7 mouse cellular contexts compared by ENCODE assay signal in the genomic region with DNA sequence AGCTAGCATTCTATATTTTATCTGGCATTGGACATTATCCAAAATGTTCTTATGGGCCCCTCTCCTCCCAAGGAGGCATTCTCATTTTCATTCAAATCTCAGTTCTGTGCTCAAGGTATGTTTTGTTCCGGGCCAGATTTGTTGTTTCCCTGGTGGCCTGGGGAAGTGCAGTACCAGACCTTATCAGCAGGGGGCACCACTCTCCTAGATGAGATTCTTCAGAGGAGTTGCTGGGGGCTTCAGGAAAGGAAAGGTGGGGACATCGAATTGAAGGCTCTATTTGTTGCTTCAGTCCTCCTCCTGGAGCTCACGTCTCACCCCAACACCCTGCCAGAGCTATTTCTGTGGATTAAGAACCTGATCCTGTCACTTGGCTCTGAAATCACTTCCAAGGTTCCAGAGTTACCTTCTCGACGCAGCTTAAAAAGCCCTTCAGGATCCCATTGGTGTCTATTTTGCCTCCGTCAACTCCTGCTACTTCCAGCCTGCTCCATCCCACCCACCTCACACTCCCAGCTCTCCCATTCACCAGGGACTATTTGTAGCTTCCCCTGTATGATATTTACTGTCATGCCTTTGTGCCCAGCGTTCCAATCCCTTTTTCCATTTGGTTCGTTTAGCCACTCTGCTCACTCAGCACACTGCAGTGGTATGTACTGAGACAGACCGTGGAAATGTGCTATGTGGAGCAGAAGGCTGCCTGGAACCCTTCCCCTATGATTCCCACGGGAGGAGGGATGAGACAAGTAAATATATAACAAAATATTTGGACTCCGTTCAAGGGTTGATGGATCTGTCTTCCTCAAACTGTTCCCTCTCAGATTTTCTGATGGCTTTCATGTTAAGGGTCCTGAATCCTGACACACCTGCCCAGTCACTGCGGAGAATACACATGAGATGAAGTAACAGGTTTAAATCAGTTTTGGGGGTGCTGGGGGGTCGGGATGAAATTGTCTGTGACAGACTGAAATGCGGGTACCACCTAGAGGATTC. TPM values are rescaled to one million over a fixed set of nuclear protein-coding genes. Genes with fewer than 3 reads are reported as not detected.
DNase-seq lines count a peak whose midpoint lies in the region; ATAC-seq and TF ChIP-seq lines count a peak whose summit lies in the region.

No protein-coding gene starts in this region.

- peaks cover 34% of the 10 kb centered on the region for H3K4me1 ChIP-seq in E14TG2a.4 (replicated peaks; ENCODE audit: low read depth, low read length)
- 0 out of 2 replicates have a peak, but pooled peaks cover 3% of the 10 kb centered on the region for H3K4me1 ChIP-seq in lung, postnatal 0 days (ENCODE audit: insufficient read depth, low read depth, low read length)

- peak overlapping the region; percentile 81 for H3K27ac ChIP-seq in gastrocnemius, adult 2 months
- no peak overlapping the region for H3K27ac ChIP-seq in lung, postnatal 0 days (ENCODE audit: low read length)

- intact Hi-C loops in gastrocnemius, adult 2 months (cut with DNase I) = loop anchor here (2.0 to 5.0 kb wide), 2 partner anchors 35 to 79 kb away; no protein-coding TSS in a partner anchor

- POLR2A ChIA-PET in Patski (lab: Charles Lee) = no interaction called here

- 39% methylated on average over 14 of the region's 14 CpGs for WGBS in lung, postnatal 0 days

- no peak overlapping the region for H3K4me3 ChIP-seq in E14TG2a.4 (replicated peaks; ENCODE audit: low read length)
- H3K4me3 ChIP-seq in gastrocnemius, adult 2 months = peak overlapping the region; percentile 28
- no peak overlapping the region for H3K4me3 ChIP-seq in lung, postnatal 0 days (ENCODE audit: low read depth, low read length)

- DNase-seq in Patski (ENCODE audit: low read depth, low spot score) = no peak
- DNase-seq in cerebellum, postnatal 4 days (ENCODE audit: low spot score in 2 of 2) = peak; percentile 66 to 86
- DNase-seq in gastrocnemius, adult 2 months = peak; percentile 83
- peak; percentile 63 to 86 for DNase-seq in kidney, postnatal 36 days
- peak; percentile 64 for DNase-seq in lung, postnatal 0 days (ENCODE audit: low spot score)
- DNase-seq in right cerebral cortex, postnatal 4 days = peak; percentile 91

- no peak overlapping the region for H3K9ac ChIP-seq in lung, postnatal 0 days (replicated peaks; ENCODE audit: low read depth)

- peak; percentile 100 for TF ChIP-seq CTCF in E14TG2a.4 (conservative IDR thresholded peaks at IDR 0.05; ENCODE audit: low read length)
- peak; percentile 92 for TF ChIP-seq CTCF in Patski (IDR thresholded peaks at IDR 0.05)
- TF ChIP-seq CTCF in gastrocnemius, adult 2 months (IDR thresholded peaks at IDR 0.05) = peak; percentile 98
- TF ChIP-seq CTCF in lung, postnatal 0 days (IDR thresholded peaks at IDR 0.05) = peak; percentile 94

- no peak for TF ChIP-seq EP300 in lung, postnatal 0 days (IDR thresholded peaks at IDR 0.05)

- CTCF ChIA-PET in Patski (lab: Charles Lee) = interaction anchor here (0.6 to 7.0 kb wide), 20 partner anchors 9 to 123 kb away, joined by 3 to 59 read pairs (median 3); partner anchors contain the start of genes Slc35b1 and Spop

- 0 out of 2 replicates have a peak overlapping the region, but pooled peaks have one; percentile 11 for H3K4me2 ChIP-seq in lung, postnatal 0 days (replicated peaks; ENCODE audit: low read depth, low read length)

- in situ Hi-C loops in Patski (cut with MboI; ENCODE audit: low pct_unique_long_range_greater_than_20kb) = loop anchor here (5.0 kb wide), 2 partner anchors 34 to 124 kb away; no protein-coding TSS in a partner anchor

- no peak for ATAC-seq in Patski
- ATAC-seq in lung, postnatal 0 days = no peak

- H3K27me3 ChIP-seq in E14TG2a.4 (ENCODE audit: insufficient read depth, low read length) (peaks cover 30% of the 10 kb centered on the region), Patski (no peaks in the 10 kb centered on the region)
- no peaks in the 10 kb centered on the region for H3K27me3 ChIP-seq in lung, postnatal 0 days (replicated peaks; ENCODE audit: insufficient read depth, low read length)

- H3K36me3 ChIP-seq in E14TG2a.4 (ENCODE audit: insufficient read depth, low read length) = peaks cover under 1% of the 10 kb centered on the region; the same call in 1 of the 2 replicates
- no peaks in the 10 kb centered on the region for H3K36me3 ChIP-seq in lung, postnatal 0 days (ENCODE audit: insufficient read depth, low read length)

- no peaks in the 10 kb centered on the region for H3K9me3 ChIP-seq in E14TG2a.4 (ENCODE audit: low read length)
- H3K9me3 ChIP-seq in lung, postnatal 0 days (ENCODE audit: low read length) = no peaks in the 10 kb centered on the region

RNA-seq across cellular contexts. Expression of gene Slc35b1, which starts 13.6 kb away (rescaled TPM):
- polyA plus RNA-seq in Patski (2021) = 95.9 TPM
- 10 to 100 TPM; 42.4 to 49.5 TPM for total RNA-seq in gastrocnemius, adult 2 months (2021)
- 87.3 and 96.8 TPM in 2 replicates for polyA plus RNA-seq in lung, postnatal 0 days (2015; fragmentation: Nextera tagmentation; extraction: Ambion mirVana)

RNA-seq across cellular contexts. Expression of gene Spop, which starts 15.7 kb away (rescaled TPM):
- polyA plus RNA-seq in Patski (2021) = 102 TPM
- 100 to 1,000 TPM; 190 to 208 TPM for total RNA-seq in gastrocnemius, adult 2 months (2021)
- 140 and 185 TPM in 2 replicates for polyA plus RNA-seq in lung, postnatal 0 days (2015; fragmentation: Nextera tagmentation; extraction: Ambion mirVana)
